Mouse (Mus musculus) testis, adult 2 months (tissue): ENCODE measurements around the gene Rab6a.

Experiments used
- CTCF ChIP-seq: fragments of 200-500 bp; IDR thresholded peaks from 2 replicates; pipeline ENCODE4 v1.5.1; 2012; ENCODE audit warnings: low read depth, mild to moderate bottlenecking, inconsistent platforms, low read length, moderate library complexity; ENCODE audit not compliant: control insufficient read depth, insufficient read depth, insufficient replicate concordance
- POLR2A ChIP-seq: fragments of 200-500 bp; IDR thresholded peaks from 2 replicates; pipeline ENCODE4 v1.6.1; 2012; ENCODE audit warnings: low read depth, mild to moderate bottlenecking, inconsistent platforms, low read length, moderate library complexity; ENCODE audit not compliant: control insufficient read depth

- TF ChIP-seq POLR2A (no peak), CTCF (no peak)
Measured at GRCm38 (mm10) chr7:100591522-100591852, 15.7 kb upstream of the Rab6a start.
